Mouse (Mus musculus): ENCODE results near the gene Primpol.

- TF ChIP-seq GATA1 (IDR thresholded peaks at IDR 0.05; ENCODE audit: borderline replicate concordance, low read length): no peak
- no peak for TF ChIP-seq FLI1 (IDR thresholded peaks at IDR 0.05; ENCODE audit: low read length)
These were observed 20.5 kb downstream of the Primpol start for GRCm38 (mm10) chr8:46596530-46596929.

Measured in megakaryocyte, embryonic 14.5 days (primary cell).